Mouse (Mus musculus): ENCODE results near the gene Sorcs2.
A peak's percentile ranks its signal among the peaks of the same experiment; 100 is the strongest.

The Sorcs2 gene

DNA sequence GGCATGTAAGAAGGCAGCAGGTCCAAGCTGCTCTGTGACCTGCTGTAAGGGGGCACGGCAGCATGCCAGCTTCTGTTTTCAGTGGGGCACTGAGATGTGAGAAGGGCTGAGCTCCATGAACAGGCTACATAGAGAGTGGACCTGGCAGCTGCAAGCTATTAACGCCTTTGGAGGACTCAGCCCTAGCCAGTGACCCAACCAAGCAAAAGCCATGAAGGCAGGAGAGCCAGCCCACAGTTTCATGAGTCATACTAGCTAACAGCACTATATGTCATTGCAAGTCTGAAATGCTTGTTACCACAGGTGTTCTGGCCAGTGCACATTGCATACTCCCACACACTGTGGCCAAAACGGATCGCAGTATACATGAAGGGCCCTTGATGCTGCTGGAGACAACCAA is 41.3 kb downstream of the Sorcs2 start:
- no peak for DNase-seq

DNA sequence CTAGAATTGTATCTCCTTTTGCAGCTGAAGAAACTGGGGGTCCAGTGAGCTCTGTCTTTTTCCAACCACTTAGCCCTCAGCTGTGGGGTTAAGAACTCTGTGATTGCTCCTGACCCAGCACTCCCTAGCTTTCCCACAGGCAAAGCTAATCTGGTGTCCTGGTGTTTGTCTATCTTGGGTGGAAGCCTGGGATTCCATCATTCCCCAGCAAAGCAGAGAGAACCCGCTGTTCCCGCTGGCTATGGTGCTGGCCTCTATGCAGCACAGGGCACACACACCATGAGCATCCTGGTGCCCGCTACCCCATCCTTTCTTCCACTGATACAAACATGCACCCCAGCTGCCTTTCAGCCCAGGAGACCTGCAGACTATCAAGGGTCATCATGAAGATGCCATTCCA is 42.3 kb downstream of the Sorcs2 start:
- no peak for DNase-seq

DNA sequence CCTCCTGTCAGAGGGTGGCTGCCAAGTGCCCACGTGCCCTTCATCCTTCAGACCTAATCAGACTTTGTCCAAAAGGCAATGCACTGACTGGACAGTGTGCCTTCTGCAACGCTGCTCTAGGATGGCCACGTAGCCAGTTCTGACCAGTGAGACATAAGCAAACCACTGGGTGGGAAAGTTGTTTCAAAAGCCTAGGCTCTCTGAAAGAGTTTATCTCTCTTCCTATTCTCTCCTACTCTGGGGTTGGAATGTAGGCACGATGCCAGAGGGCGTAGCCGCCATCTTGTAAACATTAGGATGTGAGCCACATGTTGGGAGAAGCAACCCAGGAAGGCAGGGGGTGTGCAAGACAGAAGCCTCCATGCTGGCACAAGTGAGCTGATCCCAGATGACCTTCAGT is 44.3 kb downstream of the Sorcs2 start:
- no peak for DNase-seq

DNA sequence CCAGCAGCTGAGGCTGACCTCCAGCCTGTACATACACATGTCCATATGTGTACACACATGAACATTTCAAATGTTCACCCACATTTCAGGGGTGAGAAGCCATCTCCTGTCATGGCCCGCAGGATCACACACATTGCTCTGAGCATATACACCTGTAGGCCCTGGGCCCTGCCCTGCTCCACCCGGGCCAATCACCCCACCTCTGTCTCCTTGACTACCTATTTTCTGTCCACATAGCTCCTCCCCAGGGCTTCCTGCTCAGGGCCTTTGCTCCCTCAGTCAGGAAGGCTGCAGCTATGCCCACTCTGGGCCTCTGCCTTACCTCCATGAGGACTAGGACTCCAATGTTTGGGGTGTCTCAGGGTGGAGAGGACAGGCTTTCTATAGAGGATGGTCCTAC is 44.7 kb downstream of the Sorcs2 start:
- DNase-seq = no peak

DNA sequence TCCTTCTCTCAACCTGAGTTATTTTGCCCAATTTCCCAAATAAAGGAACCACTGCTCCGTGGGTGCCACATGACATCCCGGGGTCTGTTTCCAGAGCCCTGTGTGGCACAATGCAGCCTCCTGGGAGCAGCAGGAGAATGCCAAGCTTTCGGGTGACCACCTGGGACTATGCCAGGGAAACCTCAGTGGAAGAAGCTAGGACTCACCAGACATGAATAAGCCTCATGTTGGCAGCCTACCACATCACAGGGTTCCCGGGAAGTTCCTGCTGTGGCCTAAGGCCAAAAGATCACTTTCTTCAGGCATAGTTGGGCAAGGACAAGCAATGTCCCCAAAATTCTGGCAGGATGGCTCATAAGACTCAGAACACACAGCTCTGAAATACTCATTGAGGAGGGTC is 51.2 kb downstream of the Sorcs2 start:
- no peak for DNase-seq

DNA sequence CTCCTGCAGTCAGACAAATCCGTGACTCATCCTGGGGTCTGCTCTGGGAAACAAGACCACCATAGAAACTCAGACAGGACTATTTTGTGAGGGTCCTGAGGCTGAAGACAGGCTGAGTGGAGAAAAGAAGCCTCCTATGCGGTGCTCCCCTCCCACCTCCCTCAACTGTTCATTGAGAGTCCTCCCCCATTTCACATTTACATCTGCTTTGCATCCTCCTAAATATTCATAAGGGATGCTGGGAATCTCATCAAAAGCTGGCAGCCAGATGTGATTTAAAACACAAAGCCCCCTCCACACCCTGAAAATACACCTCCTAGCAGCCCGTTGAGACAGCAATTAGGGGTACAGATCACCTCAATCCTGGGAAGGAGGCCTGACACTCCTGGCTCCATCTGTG is 58.7 kb downstream of the Sorcs2 start:
- no peak for DNase-seq

DNA sequence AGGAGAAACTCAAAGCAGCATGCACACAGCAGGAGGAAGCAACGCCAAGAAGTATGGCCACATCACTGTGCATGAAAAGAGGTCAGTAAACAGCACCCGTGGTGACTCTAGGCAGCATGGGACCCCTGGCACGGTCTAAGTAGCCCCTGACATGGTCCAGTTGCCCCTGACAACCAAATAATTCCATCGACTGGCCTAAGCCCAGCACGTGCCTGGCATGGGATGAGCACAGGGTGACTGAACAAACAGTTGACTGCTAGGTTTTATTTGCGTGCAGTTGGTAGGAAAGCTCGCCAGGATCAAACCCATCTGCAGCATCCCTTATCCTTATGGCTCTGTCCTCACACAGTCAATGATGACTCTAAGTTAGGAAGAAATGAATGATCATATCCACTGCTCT is 61.7 kb downstream of the Sorcs2 start:
- DNase-seq = no peak

DNA sequence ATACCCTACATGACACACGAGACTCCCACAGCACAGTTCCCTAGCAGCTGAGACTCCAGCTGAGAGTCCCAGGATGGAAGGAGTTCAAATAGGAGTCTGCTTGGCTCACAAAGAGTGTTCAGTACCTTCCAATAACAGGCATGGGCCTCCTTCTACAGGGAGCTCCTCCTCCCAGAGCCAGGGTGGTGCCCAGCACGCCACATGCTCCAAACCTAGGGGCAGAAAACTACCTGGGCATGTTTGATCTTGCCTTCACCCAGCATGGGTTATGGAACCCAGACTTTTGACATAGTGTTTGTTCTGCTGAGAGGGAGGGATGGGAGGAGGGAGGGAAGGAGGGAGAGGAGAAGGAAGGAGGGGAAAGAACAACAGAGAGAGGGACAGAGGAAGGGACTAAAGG is 62.3 kb downstream of the Sorcs2 start:
- DNase-seq = no peak

DNA sequence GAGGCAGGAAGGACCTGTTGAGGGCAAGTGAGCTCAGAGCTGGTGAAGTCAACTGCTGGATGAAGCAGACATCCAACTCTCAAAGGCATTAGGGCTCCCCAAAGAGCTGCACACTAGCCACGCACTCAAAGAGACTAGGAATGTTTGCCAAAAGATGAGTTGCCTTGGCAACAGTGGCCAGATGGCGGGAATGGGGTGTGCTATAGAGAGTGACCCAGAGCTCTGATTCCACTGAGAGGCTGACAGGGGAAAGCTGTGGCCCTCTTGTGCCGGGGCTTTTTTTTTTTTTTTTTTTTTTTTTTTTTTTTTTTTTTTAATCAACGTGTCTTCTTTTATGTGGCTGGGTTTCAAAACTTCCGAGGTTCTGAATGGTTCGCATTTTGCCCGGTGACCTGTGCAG is 63.7 kb downstream of the Sorcs2 start:
- no peak for DNase-seq

DNA sequence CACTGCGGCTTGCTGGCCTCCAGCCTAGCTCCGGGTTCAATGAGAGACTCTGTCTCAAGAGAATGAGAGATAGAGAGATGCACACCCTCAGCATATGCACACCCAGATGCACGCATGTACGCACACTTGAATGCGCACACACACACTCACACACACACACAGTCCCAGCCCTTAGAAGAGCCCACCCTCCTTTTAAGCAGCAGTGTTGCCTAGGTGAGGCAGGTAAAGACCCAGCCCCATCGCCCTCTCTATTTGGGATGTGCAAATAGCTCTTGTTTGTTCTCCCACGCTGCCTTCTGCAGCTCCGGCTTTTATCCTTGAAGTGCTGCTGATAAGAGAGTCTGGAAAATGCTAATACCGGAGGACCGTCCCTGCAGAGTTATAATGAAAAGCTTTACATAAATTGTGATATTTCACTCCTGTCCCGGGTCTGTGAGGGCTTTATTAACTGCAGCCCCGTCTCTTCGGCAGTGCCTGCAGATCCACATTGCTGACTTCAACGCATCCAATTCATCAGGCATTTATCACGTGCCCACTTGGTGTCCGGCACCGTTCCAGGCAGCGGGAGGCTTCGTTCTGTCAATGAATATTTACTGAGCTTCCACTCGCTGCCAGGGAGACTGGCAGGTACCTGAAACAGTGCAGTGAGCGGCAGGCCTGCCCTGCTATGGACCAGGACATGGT is 67.3 kb downstream of the Sorcs2 start:
- DNase-seq = no peak

DNA sequence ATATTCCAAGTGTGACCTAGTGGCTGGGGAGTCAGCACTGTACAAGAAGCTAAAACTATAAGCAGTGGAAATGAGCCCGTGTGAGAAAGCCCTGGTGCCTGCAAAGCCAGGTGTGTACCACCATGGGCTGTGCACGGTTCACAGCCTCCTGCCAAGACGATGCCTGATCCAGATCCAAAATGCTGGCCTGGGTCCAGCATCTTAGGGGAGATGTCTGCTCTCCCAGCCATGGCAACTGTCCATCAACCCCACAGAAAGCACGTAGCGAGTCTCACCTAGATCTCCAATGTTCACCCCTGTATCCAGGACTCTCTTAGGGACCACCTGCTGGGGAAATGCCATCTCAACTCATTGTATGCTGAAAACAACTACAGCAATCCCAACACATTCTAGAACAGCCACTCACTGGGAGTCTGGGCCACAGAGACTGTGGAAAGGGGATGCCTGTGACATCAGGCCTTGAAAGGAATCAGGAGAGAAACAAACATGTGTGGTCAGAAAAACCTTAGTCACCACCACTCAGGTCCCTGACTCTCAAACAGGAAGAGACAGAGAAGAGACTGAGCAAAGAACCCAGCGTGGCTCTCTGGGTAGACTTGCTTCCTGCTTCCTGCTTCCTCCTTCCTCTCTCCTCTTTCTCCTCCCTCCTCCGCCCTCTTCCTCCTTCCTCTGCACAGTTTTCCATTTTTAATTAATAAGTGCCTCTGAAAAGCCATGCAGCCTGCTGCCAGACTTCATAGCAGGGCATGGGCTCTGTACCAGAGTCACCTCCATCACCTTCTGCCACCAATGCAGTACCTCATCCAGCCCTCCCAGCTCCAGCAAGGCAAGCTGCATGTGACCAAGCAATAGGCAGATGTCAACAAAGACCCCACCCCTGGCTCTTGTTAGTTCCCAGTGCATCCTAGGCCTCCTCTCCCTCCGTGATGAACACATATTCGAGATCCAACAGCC is 71.6 kb downstream of the Sorcs2 start:
- DNase-seq = no peak

DNA sequence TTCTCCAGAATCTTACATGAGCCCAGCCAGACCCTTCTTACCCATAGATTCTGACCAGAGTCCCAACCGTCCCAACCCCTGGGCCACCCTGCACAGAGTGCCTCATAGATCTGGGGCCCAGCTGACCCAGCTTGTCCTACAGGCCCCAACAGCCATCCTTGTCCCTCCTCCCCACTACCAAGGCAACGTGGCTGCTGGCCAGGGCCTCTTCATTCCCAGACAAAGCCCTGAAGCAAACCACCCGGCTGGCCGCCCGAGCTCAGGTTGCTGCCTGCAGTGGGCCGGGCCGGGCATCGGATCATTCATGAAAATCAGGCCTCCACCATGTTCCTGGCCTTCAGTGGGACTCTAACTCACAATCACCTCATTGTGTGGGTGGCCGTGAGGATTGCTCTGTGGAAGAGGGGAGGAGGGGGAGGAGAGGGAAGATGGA is 73.8 kb downstream of the Sorcs2 start:
- DNase-seq = peak; percentile 64 to 73

DNA sequence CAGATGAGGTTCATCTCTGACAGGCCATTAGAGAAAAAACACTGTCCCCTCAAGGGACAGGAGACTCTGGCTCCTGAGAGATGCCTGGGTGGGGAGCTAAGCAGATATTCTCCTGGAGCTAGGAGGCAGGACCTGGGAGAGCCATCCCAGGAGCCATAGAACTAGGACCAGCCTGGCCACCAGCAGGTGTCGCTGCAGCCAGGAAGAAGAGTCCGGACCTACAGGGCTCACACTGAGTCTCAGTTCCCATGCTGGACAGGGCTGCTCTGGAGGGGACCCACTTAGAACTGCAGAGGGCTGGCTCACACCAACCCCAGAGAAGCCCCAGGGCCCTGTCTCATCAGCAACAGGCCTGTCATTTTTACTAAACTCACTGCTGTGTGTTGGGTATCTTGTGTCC is 74.4 kb downstream of the Sorcs2 start:
- DNase-seq = peak; percentile 91 to 92

DNA sequence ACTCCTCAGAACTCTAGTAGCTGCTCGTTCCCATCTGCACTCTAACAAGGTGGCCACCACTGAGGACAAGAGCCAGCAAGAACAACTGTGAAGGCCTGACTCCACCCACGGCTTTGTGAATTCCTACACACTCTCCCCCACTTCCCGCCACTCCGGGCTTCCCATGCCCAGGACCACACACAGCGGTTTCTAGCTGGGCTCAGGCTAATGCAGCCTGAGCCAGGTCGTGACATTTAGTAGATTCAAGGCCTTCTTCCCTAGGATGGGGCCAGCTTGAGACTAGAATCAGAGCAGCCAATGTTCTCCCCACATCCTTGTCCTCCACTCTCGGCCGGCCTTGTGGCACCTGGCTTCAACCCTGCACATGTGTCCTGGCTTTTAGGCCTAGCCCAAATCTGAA is 76.4 kb downstream of the Sorcs2 start:
- DNase-seq = peak; percentile 50 to 66

DNA sequence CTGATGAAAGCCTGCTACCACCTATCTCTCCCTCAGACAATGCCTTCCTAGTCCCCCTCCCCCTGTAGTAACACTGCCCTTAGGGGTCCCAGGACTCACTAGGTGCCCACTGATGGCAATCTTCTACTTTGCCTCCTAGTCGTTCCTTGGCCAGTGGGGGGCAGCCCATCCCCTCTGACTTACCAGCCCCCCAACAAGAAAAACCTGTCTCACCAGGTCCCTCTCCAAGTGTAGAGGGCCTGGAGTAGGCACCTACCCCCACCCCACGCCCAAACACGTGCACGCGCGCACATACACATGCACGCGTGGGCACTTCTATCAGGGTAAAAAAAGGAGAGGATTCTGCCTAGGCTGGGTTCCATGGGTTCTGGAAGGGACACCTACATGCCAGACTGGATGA is 77.3 kb downstream of the Sorcs2 start:
- no peak for DNase-seq

DNA sequence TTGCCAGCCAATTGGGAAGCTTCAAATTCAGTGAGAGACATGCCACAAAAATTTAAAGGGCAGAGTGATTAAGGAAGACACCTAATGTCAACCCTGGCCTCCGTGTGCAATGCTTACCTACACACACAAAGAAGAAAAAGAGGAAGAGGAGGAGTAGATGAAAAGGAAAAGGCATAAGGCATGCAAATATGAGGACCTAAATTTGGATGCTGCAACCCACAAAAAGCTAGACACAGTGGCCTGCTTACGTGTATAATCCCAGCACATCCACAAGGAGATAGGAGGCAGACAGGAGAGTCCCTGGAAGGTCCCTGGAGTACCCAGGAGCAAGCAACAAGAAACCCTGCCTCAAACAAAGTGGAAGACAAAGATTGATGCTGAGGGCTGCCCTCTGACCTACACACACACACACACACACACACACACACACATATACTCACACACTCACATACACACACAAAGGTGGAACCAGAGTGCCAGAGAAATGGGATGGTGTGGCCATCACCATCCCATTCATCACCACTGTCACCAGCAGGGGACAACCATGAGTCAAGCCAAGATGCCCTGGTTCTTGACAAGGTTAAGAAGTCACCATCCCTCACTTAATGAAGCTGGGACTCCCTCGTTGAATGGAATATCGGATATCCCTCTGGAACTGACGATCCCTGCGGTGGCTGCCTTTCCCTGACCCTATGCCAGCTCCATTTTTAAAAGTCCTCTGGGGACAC is 80.1 kb downstream of the Sorcs2 start:
- DNase-seq = no peak

DNA sequence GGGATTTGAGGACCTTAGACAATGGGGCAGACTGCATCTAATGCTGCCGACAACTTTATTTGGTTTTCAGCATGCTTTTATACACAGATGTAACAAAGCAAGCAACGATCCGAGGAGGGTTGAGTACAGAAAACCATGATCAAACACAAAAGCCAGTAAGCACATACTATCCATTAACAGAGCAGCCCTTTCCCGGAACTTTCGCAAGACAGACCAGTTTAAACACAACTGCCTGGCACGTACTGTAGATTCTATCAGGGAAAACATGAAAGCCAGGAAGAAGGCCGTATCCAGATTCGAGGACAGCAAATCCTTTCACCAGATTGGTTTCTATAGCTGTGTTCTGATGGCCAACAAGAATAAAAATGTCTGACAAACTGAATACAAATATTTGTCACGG is 82.8 kb downstream of the Sorcs2 start:
- DNase-seq = no peak

DNA sequence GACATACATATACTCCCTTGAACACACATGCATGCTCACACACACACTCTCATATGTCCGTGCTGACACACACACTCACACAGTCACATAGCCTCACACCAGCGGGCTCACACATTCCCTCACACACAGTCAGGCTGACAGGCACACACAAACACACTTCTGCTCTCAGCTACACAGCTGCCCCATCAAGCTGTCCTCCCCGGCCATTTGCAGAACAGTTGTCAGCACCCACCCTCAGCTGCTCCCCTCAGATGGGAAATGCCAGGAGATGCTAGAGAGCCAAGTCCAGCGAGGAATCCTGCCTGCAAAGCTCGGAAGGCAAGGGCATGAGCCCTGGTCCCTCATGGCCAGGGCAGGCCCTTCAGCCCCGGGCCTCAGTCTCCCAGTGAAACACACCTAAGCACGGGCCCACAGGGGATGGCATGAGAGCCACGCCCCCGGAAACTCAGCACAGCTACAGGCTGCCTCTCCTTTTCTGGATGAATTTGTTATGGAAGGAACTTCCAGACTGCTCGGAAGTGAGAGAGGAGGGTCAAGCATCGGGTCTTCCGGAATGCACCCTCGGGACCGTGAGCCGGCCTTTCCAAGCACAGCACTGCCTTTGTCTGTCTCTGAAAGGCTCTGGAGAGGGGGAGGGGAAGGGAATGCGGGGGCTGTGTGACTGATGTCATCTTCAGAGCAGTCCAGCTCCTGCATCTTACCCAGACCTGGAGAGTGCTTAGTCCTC is 84.4 kb downstream of the Sorcs2 start:
- peak; percentile 79 to 89 for DNase-seq

DNA sequence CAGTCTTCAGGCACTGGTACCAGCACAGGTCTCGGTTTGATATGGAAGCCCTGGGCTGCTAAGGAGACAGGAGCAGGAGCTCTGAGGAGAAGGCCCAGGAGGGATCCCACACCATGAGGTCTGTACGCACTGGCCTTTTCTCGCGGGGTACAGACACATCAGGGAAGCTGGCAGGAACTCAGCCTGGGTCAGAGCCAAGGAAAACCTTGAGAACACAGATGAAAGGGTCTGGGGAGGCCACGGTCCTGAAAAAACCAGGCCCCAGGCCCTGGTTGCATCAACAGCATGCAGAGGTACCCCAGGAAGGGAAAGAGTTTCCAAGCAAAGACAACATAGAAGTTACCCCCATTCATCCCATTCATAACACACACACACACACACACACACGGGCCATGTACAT is 85.0 kb downstream of the Sorcs2 start:
- DNase-seq = peak in 1 of 2 experiments; percentile 37

DNA sequence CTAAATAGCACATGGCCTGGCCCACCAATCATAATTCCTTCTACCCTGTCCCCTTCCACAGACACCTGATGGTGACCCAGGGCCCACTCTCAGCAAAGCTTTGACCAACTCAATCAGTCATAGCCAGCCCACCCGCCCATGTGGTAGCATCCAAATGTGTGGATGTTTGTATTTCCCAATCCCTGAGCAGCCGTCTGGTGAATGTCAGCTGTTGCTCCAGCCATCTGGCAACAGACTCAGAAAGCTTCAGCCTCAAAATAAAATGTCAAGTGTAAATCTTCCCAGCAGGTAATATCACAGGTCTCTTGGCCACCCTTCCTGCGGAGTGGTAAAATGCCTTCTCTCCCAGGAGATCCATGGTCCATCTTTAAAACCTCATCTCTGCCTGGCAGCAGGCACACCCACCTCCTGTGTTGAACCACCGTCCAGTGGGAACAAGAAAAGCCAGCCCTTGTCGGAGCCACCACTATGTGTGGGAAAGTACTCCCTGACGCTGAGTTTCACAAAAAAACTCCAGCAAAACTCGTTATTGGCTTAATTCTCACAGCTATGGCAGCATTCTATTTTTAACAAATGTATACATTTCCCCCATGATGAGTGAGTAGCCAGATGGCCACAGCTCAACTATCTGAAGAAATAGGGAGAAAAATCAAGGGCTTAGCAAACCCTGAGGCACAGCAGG is 93.5 kb downstream of the Sorcs2 start:
- DNase-seq = no peak

DNA sequence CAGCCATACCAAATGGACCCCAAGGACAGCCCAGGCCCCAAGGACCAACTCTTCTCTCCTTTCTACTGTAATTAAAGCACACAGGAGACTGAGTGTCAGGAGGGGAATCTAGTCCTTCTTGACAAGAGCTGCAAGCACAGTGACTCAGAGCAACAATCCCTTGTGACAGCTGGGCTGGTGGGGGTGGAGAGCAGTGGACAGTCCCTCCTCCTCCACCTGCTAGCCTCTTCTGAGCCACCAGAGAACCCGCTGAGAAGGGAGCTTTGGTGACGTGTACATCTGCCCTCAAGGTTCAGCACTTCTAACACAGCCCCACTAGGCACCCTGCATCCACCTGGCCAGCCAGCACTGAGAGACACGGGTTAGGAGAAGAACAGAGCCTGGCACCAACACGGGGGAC is 96.8 kb downstream of the Sorcs2 start:
- DNase-seq = no peak

DNA sequence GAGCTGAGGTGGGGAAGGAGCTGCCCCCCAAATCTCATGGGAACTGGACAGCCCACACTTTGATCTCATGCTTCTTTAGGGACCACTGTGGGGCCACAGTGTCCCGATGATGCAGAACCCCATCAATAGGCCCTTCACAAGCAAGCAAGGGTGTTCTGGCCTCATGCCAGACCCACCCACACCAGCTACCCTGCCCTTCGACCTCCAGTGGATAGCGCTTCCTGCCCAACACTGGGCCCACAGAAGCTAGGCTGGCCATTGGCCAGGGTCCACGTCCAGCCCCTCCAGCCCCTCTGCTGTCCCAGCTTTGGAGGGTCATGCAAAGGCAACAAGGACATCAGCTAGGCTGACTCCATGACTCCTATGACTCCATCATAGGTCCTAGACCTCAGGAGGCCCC is 99.9 kb downstream of the Sorcs2 start:
- no peak for DNase-seq

All from kidney, postnatal 4 days (tissue).